Mouse (Mus musculus) embryonic facial prominence, embryonic 12.5 days (tissue): Measurements from ENCODE around the gene AC129217.1. TPM values are rescaled to one million over a fixed set of nuclear protein-coding genes. Genes with fewer than 3 reads are reported as not detected.

Source experiments
- ATAC-seq: fragments of 200-750 bp; cut with Nextera tagmentation; 2 replicates; pipeline ENCODE4 v1.8.0; 2017; ENCODE audit not compliant: insufficient number of reproducible peaks, insufficient read depth, low FRiP score, low TSS enrichment
- H3K27ac ChIP-seq: fragments of 300-500 bp; sonication (generic); 2 replicates; pipeline ENCODE4 v1.5.1; 2016; ENCODE audit warnings: mild to moderate bottlenecking
- H3K27me3 ChIP-seq: fragments of 300-500 bp; sonication (generic); 2 replicates; pipeline ENCODE4 v1.6.1; 2016; ENCODE audit warnings: mild to moderate bottlenecking, moderate library complexity
- H3K36me3 ChIP-seq: fragments of 300-500 bp; sonication (generic); 2 replicates; pipeline ENCODE4 v1.6.1; 2016; ENCODE audit warnings: mild to moderate bottlenecking
- H3K4me1 ChIP-seq: fragments of 300-500 bp; sonication (generic); 2 replicates; pipeline ENCODE4 v1.6.1; 2016
- H3K4me2 ChIP-seq: fragments of 300-500 bp; sonication (generic); replicated peaks from 2 replicates; pipeline ENCODE4 v1.6.1; 2016; ENCODE audit warnings: mild to moderate bottlenecking, moderate library complexity
- H3K4me3 ChIP-seq: fragments of 300-500 bp; sonication (generic); 2 replicates; pipeline ENCODE4 v1.5.1; 2016; ENCODE audit warnings: mild to moderate bottlenecking
- H3K9ac ChIP-seq: fragments of 300-500 bp; sonication (generic); 2 replicates; pipeline ENCODE4 v1.6.1; 2016; ENCODE audit warnings: mild to moderate bottlenecking, moderate library complexity
- H3K9me3 ChIP-seq: fragments of 300-500 bp; sonication (generic); 2 replicates; pipeline ENCODE4 v1.6.1; 2016; ENCODE audit warnings: mild to moderate bottlenecking, moderate library complexity
- WGBS: fragments of 180-500 bp; shearing (Covaris S2); methylation state at CpG from one replicate; pipeline ENCODE4 v1.1.7; 2016; 5-methylcytosine and 5-hydroxymethylcytosine counted together
- polyA plus RNA-seq: library from polyadenylated mRNA; unstranded; fragments of >200 nt; fragmentation: Nextera tagmentation; extraction: Ambion mirVana; gene quantifications from 2 replicates; pipeline ENCODE4 v1.2.1, GENCODE M21; 2016

Gene AC129217.1
- polyA plus RNA-seq, 1 experiment from 2014 or later = not detected

DNA sequence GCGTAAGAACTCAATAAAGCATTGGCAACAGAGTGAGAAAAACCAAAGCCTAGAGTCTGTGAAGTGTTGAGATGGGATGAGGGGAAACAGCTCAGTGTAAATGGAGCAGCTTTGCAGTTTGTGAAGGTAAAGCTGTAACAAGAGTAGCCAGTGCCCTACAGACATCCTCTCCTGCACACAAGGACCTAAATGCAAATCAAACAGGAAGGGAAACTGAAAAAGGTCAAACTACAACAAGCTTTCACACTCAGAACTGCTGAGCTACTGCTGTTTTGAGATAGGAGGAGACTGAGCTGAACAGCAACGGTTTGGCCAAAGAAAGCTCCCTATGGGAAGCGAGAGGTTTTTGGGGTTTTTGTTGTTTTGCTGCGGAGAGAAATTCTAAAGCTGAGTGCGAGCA lies 22.8 kb upstream of the AC129217.1 start:
- 95% methylated on average over 5 of the region's 5 CpGs for WGBS
- Histone ChIP-seq H3K27ac (no peak overlapping the region), H3K27me3 (no peaks in the 10 kb centered on the region), H3K4me3 (no peak overlapping the region), H3K36me3 (peaks cover 65% of the 10 kb centered on the region), H3K9me3 (no peaks in the 10 kb centered on the region), H3K4me2 (no peak overlapping the region), H3K9ac (no peak overlapping the region), H3K4me1 (peaks cover 7% of the 10 kb centered on the region)
- ATAC-seq = no peak

DNA sequence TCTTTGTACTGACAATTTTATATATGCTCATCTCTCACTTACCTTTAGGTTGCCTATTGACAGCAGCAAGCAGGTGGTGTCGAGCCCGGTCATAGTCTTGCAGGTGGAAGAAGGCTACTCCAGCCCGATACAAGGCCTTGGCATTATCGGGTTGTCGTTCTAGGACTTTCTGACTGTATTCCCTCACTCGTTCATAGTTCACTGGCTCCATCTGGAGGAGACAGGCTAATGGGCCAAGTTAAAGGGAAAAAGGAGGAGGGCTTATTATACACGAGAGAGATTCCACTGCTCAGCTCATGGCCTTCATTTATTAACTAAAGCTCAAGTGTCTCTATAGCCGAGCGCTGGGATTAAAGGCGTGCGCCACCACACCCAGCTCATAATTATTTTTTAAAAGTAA lies 13.8 kb upstream of the AC129217.1 start:
- Histone ChIP-seq H3K9ac (0 out of 2 replicates have a peak overlapping the region, but pooled peaks have one; percentile 10), H3K27me3 (no peaks in the 10 kb centered on the region), H3K9me3 (no peaks in the 10 kb centered on the region), H3K4me1 (peaks cover 19% of the 10 kb centered on the region), H3K4me3 (no peak overlapping the region), H3K27ac (no peak overlapping the region), H3K36me3 (peaks cover 42% of the 10 kb centered on the region), H3K4me2 (no peak overlapping the region)
- no peak for ATAC-seq
- WGBS = 83% methylated on average over 11 of the region's 11 CpGs

DNA sequence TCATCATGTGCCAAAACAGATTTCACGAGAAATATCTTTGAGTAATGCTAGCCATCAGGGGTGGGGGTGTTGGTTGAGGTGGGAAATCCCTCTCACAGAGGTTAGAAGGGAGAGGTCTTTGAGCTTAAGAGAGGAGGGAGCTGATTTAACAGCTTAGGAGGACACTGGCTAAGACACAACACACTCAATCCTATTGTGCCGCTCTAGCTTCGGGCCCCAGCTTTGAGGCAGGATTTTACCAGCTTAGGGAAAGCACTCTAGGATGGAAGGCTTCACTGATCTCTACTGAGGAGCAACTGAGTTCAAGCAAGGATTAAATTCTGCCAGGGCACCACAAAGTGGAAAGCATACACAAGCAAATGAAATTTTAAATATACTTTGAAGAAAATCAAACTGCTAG lies 12.6 kb upstream of the AC129217.1 start:
- Histone ChIP-seq H3K9me3 (no peaks in the 10 kb centered on the region), H3K4me1 (peaks cover 22% of the 10 kb centered on the region), H3K4me2 (peak overlapping the region; percentile 81), H3K36me3 (peaks cover 34% of the 10 kb centered on the region), H3K9ac (peak overlapping the region; percentile 46), H3K4me3 (peak overlapping the region; percentile 3; the same call in 1 of the 2 replicates), H3K27me3 (no peaks in the 10 kb centered on the region), H3K27ac (no peak overlapping the region)
- ATAC-seq = no peak
- 79% methylated on average over 3 of the region's 3 CpGs for WGBS

DNA sequence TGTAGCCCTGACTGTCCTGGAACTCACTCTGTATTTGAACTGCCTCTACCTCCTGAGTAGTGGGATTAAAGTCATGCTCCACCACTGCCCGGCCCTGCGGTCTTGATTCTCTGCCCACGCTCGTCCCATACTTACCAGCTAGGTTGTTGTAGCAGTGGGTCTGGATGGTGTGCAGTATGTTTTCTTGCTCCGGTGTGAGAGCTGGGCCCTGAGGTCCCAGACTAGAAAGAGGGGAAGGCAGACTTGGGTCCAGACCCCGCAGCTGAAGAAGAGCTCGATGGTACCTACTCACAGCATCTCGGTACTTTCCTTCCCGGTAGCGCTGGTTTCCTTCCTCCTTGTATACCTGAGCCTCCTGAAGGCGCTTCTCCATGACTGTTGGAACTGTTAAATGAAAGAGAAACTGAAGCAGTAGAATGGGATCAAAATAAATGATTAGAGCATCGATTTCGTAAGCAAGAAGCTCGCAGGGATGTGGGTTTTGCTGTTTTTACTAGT lies 11.2 kb upstream of the AC129217.1 start:
- ATAC-seq = no peak
- peaks cover 36% of the 10 kb centered on the region for H3K4me1 ChIP-seq
- 30% methylated on average over 14 of the region's 14 CpGs for WGBS
- no peaks in the 10 kb centered on the region for H3K9me3 ChIP-seq
- H3K4me3 ChIP-seq = peak overlapping the region; percentile 76
- peak overlapping the region; percentile 78 for H3K9ac ChIP-seq
- H3K27ac ChIP-seq = peak overlapping the region; percentile 100
- no peaks in the 10 kb centered on the region for H3K27me3 ChIP-seq
- peak overlapping the region; percentile 81 for H3K4me2 ChIP-seq
- H3K36me3 ChIP-seq = peaks cover 29% of the 10 kb centered on the region

DNA sequence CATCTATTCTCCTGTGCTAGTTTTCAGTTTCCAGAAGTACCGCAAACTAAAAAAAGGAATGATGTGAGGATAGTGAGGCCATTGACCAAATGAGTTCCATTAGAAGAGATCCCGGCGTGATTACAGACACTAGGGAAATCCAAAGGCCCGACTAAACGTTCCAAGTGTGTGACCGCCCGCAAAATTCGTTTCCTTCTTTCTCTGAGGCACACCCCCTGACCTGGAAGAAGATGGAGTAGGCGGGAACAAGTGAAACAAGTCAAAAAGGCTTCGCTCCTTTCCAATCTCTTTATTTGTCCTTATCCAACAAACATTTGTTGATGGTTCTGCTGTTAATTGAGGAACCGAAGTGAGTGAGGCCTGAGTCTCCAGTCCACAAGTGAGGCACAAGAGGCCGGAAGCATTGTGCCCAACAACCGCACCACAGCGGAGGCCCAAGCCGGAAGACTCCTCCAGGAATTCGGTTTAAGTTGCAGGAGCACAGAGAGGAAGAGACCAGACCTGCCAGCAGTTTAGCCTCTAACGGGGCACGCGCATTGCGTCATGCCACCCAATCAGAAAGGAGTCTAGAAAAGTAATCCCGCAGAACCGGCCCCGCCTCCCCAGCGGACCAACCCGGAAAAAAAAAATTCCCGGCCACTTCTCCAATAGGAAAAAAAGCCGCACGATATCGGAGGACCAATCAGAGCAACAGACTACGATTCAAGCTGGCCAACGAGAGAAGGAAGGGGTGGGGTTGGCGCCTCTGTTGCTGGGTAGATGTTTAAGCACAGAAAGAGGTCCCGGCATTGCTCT lies 10.6 kb upstream of the AC129217.1 start, which contains the start of gene Ttc9c:
Ttc9c (minus strand) TSS at position 533 of the 795 bp plus-strand sequence.
- peaks cover 29% of the 10 kb centered on the region for H3K36me3 ChIP-seq
- under 1% methylated on average over 33 of the region's 33 CpGs for WGBS
- peak; percentile 90 for ATAC-seq
- H3K4me1 ChIP-seq = peaks cover 36% of the 10 kb centered on the region
- H3K9ac ChIP-seq = peak within 1 kb of the TSS; percentile 99
- peak within 1 kb of the TSS; percentile 86 for H3K4me2 ChIP-seq
- H3K27ac ChIP-seq = peak within 1 kb of the TSS; percentile 100
- H3K4me3 ChIP-seq = peak within 1 kb of the TSS; percentile 76
- H3K9me3 ChIP-seq = no peaks in the 10 kb centered on the region
- no peaks in the 10 kb centered on the region for H3K27me3 ChIP-seq

DNA sequence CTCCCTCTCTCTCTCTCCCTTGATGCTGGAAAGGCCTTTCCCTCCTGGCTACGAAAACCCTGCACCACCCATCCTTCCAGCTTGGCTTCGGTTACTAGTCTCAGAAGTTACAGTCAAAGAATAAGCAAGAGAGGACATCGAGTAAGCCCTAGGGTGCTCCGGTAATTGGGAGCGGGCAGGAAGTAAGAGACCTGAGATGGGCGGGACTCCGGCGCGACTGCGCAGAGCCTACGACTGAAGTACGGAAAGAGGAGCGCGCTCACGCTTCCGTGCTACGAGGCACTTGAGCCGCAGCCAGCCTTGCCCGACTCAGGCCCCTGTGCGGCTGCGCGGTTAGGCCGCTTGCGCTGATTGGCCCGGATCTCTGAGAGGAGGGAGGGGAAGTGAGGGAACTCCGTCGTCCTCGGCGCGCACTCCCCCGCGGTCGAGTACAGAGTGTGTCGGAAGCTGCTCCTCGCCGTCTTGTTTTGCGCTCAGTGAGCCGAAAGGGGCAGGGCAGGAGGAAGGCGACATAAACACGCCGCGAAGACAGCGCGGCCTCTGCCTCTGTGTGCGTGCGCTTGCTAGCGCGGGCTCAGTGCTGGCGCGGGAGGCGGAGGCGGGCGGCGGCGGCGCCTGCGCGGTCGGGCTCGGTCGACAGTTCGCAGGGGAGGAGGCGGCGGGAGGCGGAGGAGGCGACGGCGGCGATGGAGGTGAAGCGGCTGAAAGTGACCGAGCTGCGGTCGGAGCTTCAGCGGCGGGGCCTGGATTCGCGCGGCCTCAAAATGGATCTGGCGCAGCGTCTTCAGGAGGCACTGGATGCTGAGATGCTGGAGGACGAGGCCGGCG lies 9.8 kb upstream of the AC129217.1 start, which contains the start of gene Hnrnpul2:
Hnrnpul2 (plus strand) TSS at position 415 of the 828 bp plus-strand sequence.
- Histone ChIP-seq H3K4me1 (peaks cover 36% of the 10 kb centered on the region), H3K27me3 (no peaks in the 10 kb centered on the region), H3K9ac (peak within 1 kb of the TSS; percentile 99), H3K27ac (peak within 1 kb of the TSS; percentile 100), H3K4me2 (peak within 1 kb of the TSS; percentile 86), H3K9me3 (no peaks in the 10 kb centered on the region), H3K4me3 (peak within 1 kb of the TSS; percentile 76), H3K36me3 (peaks cover 31% of the 10 kb centered on the region)
- ATAC-seq = peak; percentile 97
- 0% methylated on average over 82 of the region's 83 CpGs for WGBS

DNA sequence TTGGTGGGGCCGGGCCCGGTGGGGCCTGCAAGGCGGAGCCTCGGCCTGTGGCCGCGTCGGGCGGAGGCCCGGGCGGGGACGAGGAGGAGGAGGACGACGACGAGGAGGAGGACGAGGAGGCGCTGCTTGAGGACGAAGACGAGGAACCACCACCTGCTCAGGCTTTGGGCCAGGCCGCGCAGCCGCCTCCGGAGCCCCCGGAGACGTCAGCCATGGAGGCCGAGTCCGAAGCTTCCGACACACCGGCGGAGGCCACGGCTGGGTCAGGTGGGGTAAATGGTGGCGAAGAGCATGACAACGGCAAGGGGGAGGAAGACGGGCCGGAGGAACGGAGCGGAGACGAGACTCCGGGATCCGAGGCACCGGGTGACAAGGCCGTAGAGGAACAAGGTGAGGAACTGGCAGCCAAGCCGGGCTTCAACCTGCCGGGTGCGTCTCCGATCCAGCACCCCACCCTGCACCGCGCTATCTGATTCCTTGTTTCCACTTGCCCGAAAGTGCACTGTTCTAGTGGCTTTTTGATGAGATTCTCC lies 9.1 kb upstream of the AC129217.1 start:
- H3K4me1 ChIP-seq = peaks cover 36% of the 10 kb centered on the region
- under 1% methylated on average over 47 of the region's 48 CpGs for WGBS
- no peaks in the 10 kb centered on the region for H3K27me3 ChIP-seq
- H3K36me3 ChIP-seq = peaks cover 33% of the 10 kb centered on the region
- H3K4me3 ChIP-seq = peak overlapping the region; percentile 76
- H3K27ac ChIP-seq = peak overlapping the region; percentile 100
- peak overlapping the region; percentile 86 for H3K4me2 ChIP-seq
- ATAC-seq = peak; percentile 2; the same call in 1 of the 2 replicates
- H3K9me3 ChIP-seq = no peaks in the 10 kb centered on the region
- peak overlapping the region; percentile 99 for H3K9ac ChIP-seq

DNA sequence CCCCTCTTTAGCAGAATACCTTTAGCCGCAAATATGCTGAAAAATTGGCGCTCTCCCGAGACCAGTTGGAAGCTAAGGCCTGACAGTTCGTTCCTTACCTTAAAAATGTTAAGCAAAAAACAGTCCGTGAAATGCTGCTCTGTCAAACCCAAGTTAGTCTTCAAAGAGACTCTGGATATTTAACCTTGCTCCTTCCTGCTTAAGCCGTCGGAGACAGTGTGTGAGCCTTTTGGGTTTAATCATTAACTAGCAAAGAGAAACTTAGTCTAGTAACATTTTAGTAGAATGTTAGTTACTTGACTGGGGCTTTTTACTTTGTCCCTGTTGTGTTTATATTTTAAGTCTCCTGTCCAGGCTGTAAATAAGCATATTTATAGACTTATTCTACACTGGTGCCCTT lies 8.4 kb upstream of the AC129217.1 start:
- H3K36me3 ChIP-seq = peaks cover 34% of the 10 kb centered on the region
- WGBS = 2% methylated on average over 7 of the region's 7 CpGs

DNA sequence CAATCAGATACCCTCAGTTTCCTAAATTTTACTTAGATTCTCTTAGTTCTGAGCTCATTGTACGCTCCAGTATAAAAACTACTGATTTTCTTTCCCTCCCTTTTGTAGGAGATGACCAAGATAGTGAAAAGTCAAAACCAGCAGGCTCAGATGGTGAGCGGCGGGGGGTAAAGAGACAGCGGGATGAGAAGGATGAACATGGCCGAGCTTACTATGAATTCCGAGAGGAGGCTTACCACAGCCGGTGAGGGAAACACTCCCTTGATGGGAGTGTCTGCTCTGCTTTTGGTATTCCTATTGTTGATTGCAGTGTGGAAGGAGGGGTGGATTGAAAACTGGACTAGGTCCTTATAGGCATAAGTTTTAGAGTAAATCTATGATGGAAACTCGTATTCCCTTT lies 6.9 kb upstream of the AC129217.1 start:
- WGBS = 79% methylated on average over 8 of the region's 8 CpGs
- peaks cover 23% of the 10 kb centered on the region for H3K4me1 ChIP-seq
- peaks cover 49% of the 10 kb centered on the region for H3K36me3 ChIP-seq
- ATAC-seq = no peak
- no peaks in the 10 kb centered on the region for H3K9me3 ChIP-seq
- H3K27me3 ChIP-seq = no peaks in the 10 kb centered on the region
- no peak overlapping the region for H3K27ac ChIP-seq
- H3K4me3 ChIP-seq = peak overlapping the region; percentile 76; the same call in 1 of the 2 replicates
- H3K4me2 ChIP-seq = peak overlapping the region; percentile 86
- peak overlapping the region; percentile 32; the same call in 1 of the 2 replicates for H3K9ac ChIP-seq

More for the DNA sequence above, 8.4 kb upstream of the AC129217.1 start:
- no peaks in the 10 kb centered on the region for H3K27me3 ChIP-seq
- H3K9me3 ChIP-seq = no peaks in the 10 kb centered on the region
- no peak for ATAC-seq
- peak overlapping the region; percentile 99 for H3K9ac ChIP-seq
- H3K4me1 ChIP-seq = peaks cover 36% of the 10 kb centered on the region
- H3K27ac ChIP-seq = peak overlapping the region; percentile 100
- H3K4me2 ChIP-seq = peak overlapping the region; percentile 86
- peak overlapping the region; percentile 76 for H3K4me3 ChIP-seq

DNA sequence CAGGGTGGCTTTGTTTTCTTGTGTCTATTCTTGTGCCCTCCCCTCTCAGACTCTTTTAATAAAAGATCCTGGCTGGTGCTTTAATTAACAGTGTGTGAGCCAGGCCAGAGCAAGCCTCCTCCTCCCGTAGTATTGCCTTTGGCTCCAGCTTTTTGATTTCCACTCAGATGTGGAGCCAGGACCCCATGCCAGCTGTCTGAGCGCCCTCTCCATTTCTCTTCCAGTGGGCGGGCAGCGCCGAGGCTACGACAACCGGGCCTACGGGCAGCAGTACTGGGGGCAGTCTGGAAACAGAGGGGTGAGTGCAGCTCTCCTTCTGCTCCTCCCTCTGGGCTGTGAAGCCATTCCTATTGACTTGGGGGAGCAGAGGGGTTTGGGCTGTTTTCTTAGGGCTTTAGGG lies 1.1 kb downstream of the AC129217.1 start:
- Histone ChIP-seq H3K36me3 (peaks cover 95% of the 10 kb centered on the region), H3K9ac (no peak overlapping the region), H3K4me1 (no peaks in the 10 kb centered on the region), H3K4me3 (no peak overlapping the region), H3K4me2 (no peak overlapping the region), H3K27ac (no peak overlapping the region), H3K9me3 (no peaks in the 10 kb centered on the region), H3K27me3 (no peaks in the 10 kb centered on the region)
- 95% methylated on average over 8 of the region's 8 CpGs for WGBS
- no peak for ATAC-seq

DNA sequence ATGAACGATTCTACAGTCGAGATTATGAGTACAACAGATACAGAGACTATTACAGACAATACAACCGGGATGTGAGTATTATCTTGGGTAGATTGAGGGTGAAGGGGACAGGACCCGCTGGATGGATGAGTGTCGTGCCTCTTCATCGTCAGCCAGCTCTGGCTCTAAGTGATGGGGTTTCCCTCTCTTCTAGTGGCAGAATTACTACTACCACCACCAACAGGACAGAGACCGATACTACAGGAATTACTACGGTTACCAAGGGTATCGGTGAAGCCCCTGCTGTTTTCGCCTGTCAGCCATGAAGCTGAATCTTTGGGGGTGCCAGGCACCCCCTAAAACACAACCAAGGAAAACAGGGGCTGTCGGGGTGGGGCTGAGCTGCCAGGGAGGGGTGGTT lies 1.7 kb downstream of the AC129217.1 start:
- no peak for ATAC-seq
- no peak overlapping the region for H3K27ac ChIP-seq
- H3K4me3 ChIP-seq = no peak overlapping the region
- no peaks in the 10 kb centered on the region for H3K27me3 ChIP-seq
- no peaks in the 10 kb centered on the region for H3K9me3 ChIP-seq
- H3K4me1 ChIP-seq = no peaks in the 10 kb centered on the region
- peaks cover 91% of the 10 kb centered on the region for H3K36me3 ChIP-seq
- no peak overlapping the region for H3K4me2 ChIP-seq
- H3K9ac ChIP-seq = no peak overlapping the region
- 88% methylated on average over 11 of the region's 11 CpGs for WGBS
